Mouse (Mus musculus) G1E (cell line): ENCODE results near the gene Cfap43. TPM values are rescaled to one million over a fixed set of nuclear protein-coding genes. Genes with fewer than 3 reads are reported as not detected.

Source experiments
- ATAC-seq: 2 replicates; pipeline ENCODE4 v1.8.0; 2016; ENCODE audit warnings: mild to moderate bottlenecking; ENCODE audit not compliant: insufficient number of reproducible peaks, poor library complexity, low FRiP score, severe bottlenecking; ENCODE audit errors: extremely low read depth
- DNase-seq: peaks from one replicate; pipeline ENCODE4 v3.0.0; 2012; ENCODE audit warnings: low spot score
- H3K27me3 ChIP-seq: 2 replicates; pipeline ENCODE4 v1.6.1; 2012; ENCODE audit warnings: mild to moderate bottlenecking, low read length, inconsistent platforms; ENCODE audit not compliant: insufficient read depth
- H3K36me3 ChIP-seq: replicated peaks from 2 replicates; pipeline ENCODE3; 2012; ENCODE audit warnings: mild to moderate bottlenecking, inconsistent platforms
- H3K4me1 ChIP-seq: 2 replicates; pipeline ENCODE4 v1.6.1; 2012; ENCODE audit warnings: low read depth, low read length, inconsistent platforms, mixed read lengths; ENCODE audit not compliant: insufficient read depth
- H3K4me3 ChIP-seq: 2 replicates; pipeline ENCODE4 v1.5.1; 2012; ENCODE audit warnings: low read depth, mild to moderate bottlenecking, inconsistent platforms, low read length, moderate library complexity, mixed read lengths
- H3K9me3 ChIP-seq: replicated peaks from 2 replicates; pipeline ENCODE4 v1.6.1; 2012; ENCODE audit warnings: inconsistent platforms
- CTCF ChIP-seq: IDR thresholded peaks from 2 replicates; pipeline ENCODE4 v1.5.1; 2012; ENCODE audit warnings: low read depth, low read length, inconsistent platforms, mixed read lengths
- GATA1 ChIP-seq: IDR thresholded peaks from 2 replicates; pipeline ENCODE4 v1.6.1; 2012; ENCODE audit warnings: borderline replicate concordance, low read length, inconsistent platforms, mixed read lengths
- GATA2 ChIP-seq: IDR thresholded peaks from 2 replicates; pipeline ENCODE4 v1.6.1; 2012; ENCODE audit warnings: low read depth, low read length, inconsistent platforms, borderline replicate concordance
- POLR2AphosphoS5 ChIP-seq: IDR thresholded peaks from 2 replicates; pipeline ENCODE4 v1.6.1; 2012; ENCODE audit warnings: low read depth, low read length, inconsistent platforms; ENCODE audit not compliant: insufficient replicate concordance
- TAL1 ChIP-seq: conservative IDR thresholded peaks from 2 replicates; pipeline ENCODE4 v1.6.1; 2012; ENCODE audit warnings: low read depth, low read length, inconsistent platforms, mixed read lengths
- polyA plus RNA-seq: library from polyadenylated mRNA; stranded (reverse); fragments of >175 nt; gene quantifications from 2 replicates; pipeline ENCODE4 v1.2.3, GENCODE M21; 2012
- total RNA-seq, 2 experiments: library from RNA; stranded (forward) in 1 of 2; stranded (reverse) in 1 of 2; fragments of 200-1000 nt in 1 of 2; fragments of >200 nt in 1 of 2; fragmentation: Nextera tagmentation in 1 of 2; gene quantifications; 2 replicates each; pipeline ENCODE4 v1.2.3; 2014 to 2017

The Cfap43 gene
- total RNA-seq (2014; fragmentation: Nextera tagmentation) (not detected in 2 replicates), total RNA-seq (2017) (0.05 and 0.06 TPM in 2 replicates), polyA plus RNA-seq (not detected in 2 replicates)

- Histone ChIP-seq H3K36me3 (peaks cover 6% of the 10 kb centered on the region), H3K4me3 (peak within 1 kb of the TSS; percentile 80), H3K4me1 (peaks cover 17% of the 10 kb centered on the region), H3K9me3 (peaks cover 27% of the 10 kb centered on the region), H3K27me3 (no peaks in the 10 kb centered on the region)
- TF ChIP-seq TAL1 = no peak
- no peak for TF ChIP-seq GATA1
- no peak for TF ChIP-seq POLR2AphosphoS5
- no peak for TF ChIP-seq GATA2
- TF ChIP-seq CTCF = no peak
- peak; percentile 48 for ATAC-seq
- peak; percentile 27 for DNase-seq
Measured at GRCm38 (mm10) chr19:47919126-47919965, at the start of gene Cfap43, which contains the start of gene Itprip. Gene Cfap43, minus strand, starts transcription at chr19:47919287. Gene Itprip, minus strand, starts transcription at chr19:47919299.

- ATAC-seq (no peak), DNase-seq (no peak)
- H3K9me3 ChIP-seq = peaks cover 22% of the 10 kb centered on the region
- H3K36me3 ChIP-seq = no peaks in the 10 kb centered on the region
- TF ChIP-seq GATA2 (no peak), TAL1 (no peak), GATA1 (no peak), POLR2AphosphoS5 (no peak), CTCF (no peak)
- no peaks in the 10 kb centered on the region; the same call in 1 of the 2 replicates for H3K27me3 ChIP-seq
- no peak overlapping the region for H3K4me3 ChIP-seq
- no peaks in the 10 kb centered on the region for H3K4me1 ChIP-seq
Measured at GRCm38 (mm10) chr19:47958181-47958580, 39.1 kb upstream of the Cfap43 start.

- H3K9me3 ChIP-seq = peaks cover 25% of the 10 kb centered on the region
- no peaks in the 10 kb centered on the region for H3K27me3 ChIP-seq
- no peak for DNase-seq
- no peak overlapping the region for H3K4me3 ChIP-seq
- no peak for ATAC-seq
- no peaks in the 10 kb centered on the region for H3K4me1 ChIP-seq
- no peaks in the 10 kb centered on the region for H3K36me3 ChIP-seq
- no peak for TF ChIP-seq CTCF
- no peak for TF ChIP-seq GATA2
- no peak for TF ChIP-seq TAL1
- TF ChIP-seq POLR2AphosphoS5 = no peak
- TF ChIP-seq GATA1 = no peak
Measured at GRCm38 (mm10) chr19:47953169-47953568, 34.1 kb upstream of the Cfap43 start.

GRCm38 (mm10) chr19:47950946-47951345, 31.9 kb upstream of the Cfap43 start:
- no peak for DNase-seq
- Histone ChIP-seq H3K4me3 (no peak overlapping the region), H3K9me3 (peaks cover 31% of the 10 kb centered on the region), H3K36me3 (no peaks in the 10 kb centered on the region), H3K27me3 (no peaks in the 10 kb centered on the region; the same call in 1 of the 2 replicates), H3K4me1 (no peaks in the 10 kb centered on the region)
- TF ChIP-seq CTCF (no peak), GATA1 (no peak), GATA2 (no peak), TAL1 (no peak), POLR2AphosphoS5 (no peak)
- ATAC-seq = no peak

GRCm38 (mm10) chr19:47946821-47947465, 27.9 kb upstream of the Cfap43 start:
- ATAC-seq (no peak), DNase-seq (no peak)
- Histone ChIP-seq H3K9me3 (peaks cover 30% of the 10 kb centered on the region), H3K36me3 (no peaks in the 10 kb centered on the region), H3K4me1 (no peaks in the 10 kb centered on the region), H3K4me3 (no peak overlapping the region), H3K27me3 (no peaks in the 10 kb centered on the region; the same call in 1 of the 2 replicates)
- no peak for TF ChIP-seq POLR2AphosphoS5
- no peak for TF ChIP-seq CTCF
- no peak for TF ChIP-seq GATA2
- no peak for TF ChIP-seq GATA1
- no peak for TF ChIP-seq TAL1

GRCm38 (mm10) chr19:47939361-47939760, 20.3 kb upstream of the Cfap43 start:
- DNase-seq (no peak), ATAC-seq (no peak)
- Histone ChIP-seq H3K4me3 (no peak overlapping the region), H3K27me3 (no peaks in the 10 kb centered on the region), H3K36me3 (no peaks in the 10 kb centered on the region), H3K4me1 (no peaks in the 10 kb centered on the region), H3K9me3 (peaks cover 18% of the 10 kb centered on the region)
- TF ChIP-seq CTCF = no peak
- TF ChIP-seq GATA1 = no peak
- no peak for TF ChIP-seq TAL1
- TF ChIP-seq POLR2AphosphoS5 = no peak
- no peak for TF ChIP-seq GATA2
